Mouse (Mus musculus) ES-Bruce4 (cell line): ENCODE results near the gene Sart3. TPM values are rescaled to one million over a fixed set of nuclear protein-coding genes. Genes with fewer than 3 reads are reported as not detected.
A peak's percentile ranks its signal among the peaks of the same experiment; 100 is the strongest.

Source experiments
- H3K27ac ChIP-seq: 2 replicates; pipeline ENCODE4 v1.5.1; 2012; ENCODE audit warnings: low read length, inconsistent platforms; ENCODE audit not compliant: insufficient read depth
- H3K27me3 ChIP-seq: 2 replicates; pipeline ENCODE4 v1.6.1; 2012; ENCODE audit warnings: mild to moderate bottlenecking, low read length, inconsistent platforms; ENCODE audit not compliant: control insufficient read depth, poor library complexity, insufficient read depth, severe bottlenecking
- H3K36me3 ChIP-seq: 2 replicates; pipeline ENCODE4 v1.6.1; 2012; ENCODE audit warnings: inconsistent platforms, mild to moderate bottlenecking, low read length, moderate library complexity; ENCODE audit not compliant: control insufficient read depth, poor library complexity, insufficient read depth, severe bottlenecking
- H3K4me1 ChIP-seq: one replicate; pipeline ENCODE4 v1.8.1; 2011; ENCODE audit warnings: low read length; ENCODE audit not compliant: control insufficient read depth, insufficient read depth
- H3K4me3 ChIP-seq: 2 replicates; pipeline ENCODE4 v1.5.1; 2011; ENCODE audit warnings: low read depth, mild to moderate bottlenecking, low read length
- H3K9ac ChIP-seq: 2 replicates; pipeline ENCODE4 v1.6.1; 2012; ENCODE audit warnings: low read depth, mild to moderate bottlenecking, inconsistent platforms; ENCODE audit not compliant: poor library complexity, severe bottlenecking
- H3K9me3 ChIP-seq: replicated peaks from 2 replicates; pipeline ENCODE4 v1.6.1; 2012; ENCODE audit warnings: mild to moderate bottlenecking, low read length, inconsistent platforms; ENCODE audit not compliant: control insufficient read depth, poor library complexity, insufficient read depth, severe bottlenecking
- CTCF ChIP-seq: IDR thresholded peaks from one replicate; pipeline ENCODE4 v1.8.1; 2011; ENCODE audit warnings: low read depth, low read length
- EP300 ChIP-seq: IDR thresholded peaks from 2 replicates; pipeline ENCODE4 v1.6.1; 2011; ENCODE audit warnings: low read depth, low read length; ENCODE audit not compliant: insufficient read depth
- POLR2A ChIP-seq: IDR thresholded peaks from one replicate; pipeline ENCODE4 v1.8.1; 2011; ENCODE audit warnings: low read length; ENCODE audit not compliant: insufficient read depth
- polyA plus RNA-seq: library from polyadenylated mRNA; stranded (reverse); fragments of >200 nt; gene quantifications from 2 replicates; pipeline ENCODE4 v1.2.4, GENCODE M21; 2011; ENCODE audit warnings: low read depth; ENCODE audit not compliant: missing spikeins, insufficient read depth, insufficient read length

Gene Sart3
- polyA plus RNA-seq, 1 experiment: 45.0 TPM

DNA sequence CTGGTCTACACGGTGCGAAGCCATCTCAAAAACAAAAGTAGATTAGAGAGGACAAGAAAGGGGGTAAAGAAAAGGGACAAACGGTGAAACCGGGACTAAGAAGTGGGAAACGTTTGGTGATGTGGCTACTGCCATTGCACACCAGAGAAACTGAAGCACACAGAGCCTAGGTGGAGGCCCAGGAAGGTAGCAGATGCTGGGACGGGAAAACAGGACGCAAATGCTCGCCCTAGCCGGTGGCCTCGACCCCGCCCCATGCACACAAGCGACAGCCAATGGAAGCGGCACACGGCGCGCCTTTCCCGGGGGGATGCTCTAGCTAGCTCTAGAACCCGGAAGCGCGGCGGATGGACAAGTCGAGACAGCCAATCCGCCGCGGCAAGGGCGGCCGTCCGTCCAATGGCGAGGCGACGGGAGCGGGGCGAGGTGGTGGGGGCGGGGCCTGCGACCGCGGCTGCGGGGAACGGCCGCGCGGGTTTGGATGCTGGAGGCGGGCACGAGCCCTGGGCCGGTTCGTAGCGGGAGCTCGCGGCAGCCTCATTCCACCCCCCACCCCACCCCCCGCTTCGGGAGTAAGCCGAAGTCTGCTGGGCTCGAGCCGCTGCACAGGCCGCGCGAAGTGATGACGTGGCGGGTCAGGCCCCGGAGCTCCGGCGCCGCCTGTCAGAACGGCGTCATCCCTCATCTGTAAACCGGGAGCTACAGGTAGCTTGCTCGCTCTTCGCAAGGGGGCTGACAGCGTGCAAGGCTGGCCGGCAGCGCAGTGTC, 36.8 kb downstream of the Sart3 start, which contains the start of gene Ficd:
Gene Ficd (plus strand): TSS at position 459 of the 768 bp plus-strand sequence.
- Histone ChIP-seq H3K27ac (peak within 1 kb of the TSS; percentile 90), H3K36me3 (no peaks in the 10 kb centered on the region), H3K4me3 (peak within 1 kb of the TSS; percentile 72), H3K9me3 (no peaks in the 10 kb centered on the region), H3K9ac (peak within 1 kb of the TSS; percentile 70), H3K27me3 (no peaks in the 10 kb centered on the region), H3K4me1 (no peaks in the 10 kb centered on the region)
- TF ChIP-seq CTCF: no peak
- TF ChIP-seq POLR2A: peak; percentile 69

DNA sequence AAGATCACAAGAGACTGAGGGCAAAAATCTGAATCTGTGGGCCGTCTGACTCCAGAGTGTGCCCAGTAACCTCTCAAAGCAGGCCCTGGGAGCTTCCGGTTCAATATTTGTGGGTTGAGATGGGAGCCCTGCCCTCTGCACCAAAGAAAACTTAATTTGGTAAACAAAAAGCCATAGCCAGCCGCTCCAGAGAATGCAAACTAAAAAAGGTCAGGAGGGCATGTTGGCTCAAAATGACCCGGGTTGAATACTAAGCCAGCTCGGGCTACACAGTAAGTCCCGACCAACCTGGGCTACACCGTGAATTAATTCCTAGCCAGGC, 37.3 kb downstream of the Sart3 start:
- Histone ChIP-seq H3K9ac (peak overlapping the region; percentile 70), H3K27me3 (no peaks in the 10 kb centered on the region), H3K36me3 (no peaks in the 10 kb centered on the region), H3K27ac (peak overlapping the region; percentile 90), H3K9me3 (no peaks in the 10 kb centered on the region), H3K4me1 (no peaks in the 10 kb centered on the region), H3K4me3 (peak overlapping the region; percentile 52)
- no peak for TF ChIP-seq CTCF
- TF ChIP-seq POLR2A: no peak
- no peak for TF ChIP-seq EP300

DNA sequence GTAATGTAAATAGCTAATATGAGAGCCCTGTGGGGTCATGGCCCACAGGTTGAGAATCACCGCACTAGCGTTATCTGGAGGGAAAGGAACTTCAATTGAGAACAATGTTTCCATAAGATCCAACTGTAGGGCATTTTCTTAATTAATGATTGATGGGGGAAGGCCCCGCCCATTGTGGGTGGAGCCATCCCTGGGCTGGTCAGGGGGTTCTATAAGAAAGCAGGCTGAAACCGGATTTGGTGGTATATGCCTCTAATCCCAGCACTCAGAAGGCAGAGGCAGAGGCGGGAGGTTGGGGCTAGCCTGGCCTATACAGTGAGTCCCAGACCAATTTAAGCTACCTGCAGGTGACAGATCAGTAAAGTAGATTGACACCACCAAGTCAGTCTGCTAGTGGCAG, 37.9 kb downstream of the Sart3 start:
- no peaks in the 10 kb centered on the region for H3K36me3 ChIP-seq
- peak overlapping the region; percentile 90 for H3K27ac ChIP-seq
- peak overlapping the region; percentile 70 for H3K9ac ChIP-seq
- peak overlapping the region; percentile 4; the same call in 1 of the 2 replicates for H3K4me3 ChIP-seq
- no peaks in the 10 kb centered on the region for H3K27me3 ChIP-seq
- no peaks in the 10 kb centered on the region for H3K4me1 ChIP-seq
- no peaks in the 10 kb centered on the region for H3K9me3 ChIP-seq
- TF ChIP-seq EP300: no peak
- TF ChIP-seq CTCF: no peak
- peak; percentile 83 for TF ChIP-seq POLR2A

DNA sequence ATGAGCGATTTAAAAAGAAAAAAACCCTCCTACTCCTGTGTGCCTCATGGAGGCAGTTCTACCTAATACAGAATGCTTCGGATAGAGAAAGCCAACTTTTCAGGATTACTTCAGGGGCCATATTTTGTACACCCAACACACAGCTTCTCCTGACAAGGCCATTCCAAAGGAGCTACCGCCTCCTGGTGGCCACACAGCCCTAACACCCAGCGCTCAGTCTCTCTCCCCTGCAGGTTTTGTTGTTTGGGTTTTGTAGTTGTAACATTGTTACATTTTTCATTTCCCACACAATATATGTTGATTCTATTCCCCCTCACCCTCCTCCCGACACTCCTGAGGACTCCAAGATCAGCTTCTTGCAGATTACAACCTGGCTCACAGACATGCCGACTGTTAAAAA, 40.1 kb downstream of the Sart3 start:
- Histone ChIP-seq H3K4me3 (no peak overlapping the region), H3K36me3 (no peaks in the 10 kb centered on the region), H3K9ac (no peak overlapping the region), H3K9me3 (no peaks in the 10 kb centered on the region), H3K27me3 (no peaks in the 10 kb centered on the region), H3K27ac (no peak overlapping the region), H3K4me1 (no peaks in the 10 kb centered on the region)
- no peak for TF ChIP-seq EP300
- TF ChIP-seq CTCF: peak; percentile 91

DNA sequence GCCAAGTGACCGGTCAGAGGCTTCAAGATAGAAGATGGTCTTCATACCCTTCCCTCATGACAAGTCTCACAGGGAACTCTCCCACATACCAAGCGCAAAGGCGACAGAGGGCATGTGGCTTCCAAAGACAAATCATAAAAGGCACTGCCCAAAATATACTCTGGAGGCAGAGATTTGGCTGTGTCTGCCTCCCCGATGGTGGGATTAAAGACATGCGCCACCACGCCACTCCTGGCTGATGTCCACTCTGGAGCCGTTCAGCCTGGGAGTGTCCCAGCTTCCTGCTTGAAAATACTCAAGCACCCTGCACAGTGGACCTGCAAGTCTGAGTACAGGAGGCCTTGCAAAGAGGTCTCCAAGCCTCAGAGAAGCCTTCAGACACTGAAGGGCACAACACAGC, 41.1 kb downstream of the Sart3 start:
- Histone ChIP-seq H3K9me3 (no peaks in the 10 kb centered on the region), H3K9ac (no peak overlapping the region), H3K4me1 (no peaks in the 10 kb centered on the region), H3K36me3 (no peaks in the 10 kb centered on the region), H3K4me3 (no peak overlapping the region), H3K27me3 (no peaks in the 10 kb centered on the region), H3K27ac (no peak overlapping the region)
- TF ChIP-seq POLR2A (no peak), CTCF (no peak), EP300 (no peak)

DNA sequence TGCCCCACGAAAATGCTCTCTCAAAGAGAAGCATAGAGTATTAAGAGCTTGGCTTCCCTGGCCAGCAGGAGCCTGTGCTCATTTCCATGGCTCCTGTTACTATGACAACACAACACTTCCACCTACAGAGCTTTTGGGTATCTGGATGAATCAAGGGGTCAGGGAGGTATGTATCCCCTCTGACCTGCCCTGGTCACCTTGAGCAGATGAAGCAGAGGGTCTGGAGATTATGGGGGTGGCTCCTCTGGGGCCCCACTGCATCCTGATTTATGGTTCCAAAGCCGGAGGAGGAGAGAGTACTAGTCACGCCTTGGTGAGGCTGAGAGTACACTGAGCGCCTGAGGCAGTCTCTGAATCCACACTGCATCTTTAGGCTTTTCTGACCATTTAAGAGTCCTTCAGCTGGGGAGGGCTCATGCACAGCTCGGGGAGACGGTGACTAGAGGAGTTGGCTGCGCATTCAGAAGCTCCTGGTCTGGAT, 41.6 kb downstream of the Sart3 start:
- TF ChIP-seq EP300 (no peak), POLR2A (no peak)
- H3K27me3 ChIP-seq: no peaks in the 10 kb centered on the region
- no peak overlapping the region for H3K9ac ChIP-seq
- H3K36me3 ChIP-seq: no peaks in the 10 kb centered on the region
- no peak overlapping the region for H3K4me3 ChIP-seq
- H3K4me1 ChIP-seq: no peaks in the 10 kb centered on the region
- H3K9me3 ChIP-seq: no peaks in the 10 kb centered on the region
- H3K27ac ChIP-seq: no peak overlapping the region
